ENCODE assay signal across 21 mouse cellular contexts in genomic region chr4:132774905-132775304, GRCm38 (mm10). TPM values are rescaled to one million over a fixed set of nuclear protein-coding genes. Genes with fewer than 3 reads are reported as not detected.
DNase-seq lines count a peak whose midpoint lies in the region; ATAC-seq lines count a peak whose summit lies in the region.
"Had no signal": no experiment of that assay in that cellular context is flagged by ENCODE, and none has a peak within 500 bp of the region (broad histone marks: within the 10 kb centered on the region; RNA-seq: fewer than 3 reads in every experiment).

No protein-coding gene starts in this region.

- peak; percentile 32 for ATAC-seq in CD4-positive, CD25-positive, alpha-beta regulatory T cell, adult 4 months
- ATAC-seq: forebrain, embryonic 14.5 days; forebrain, embryonic 16.5 days; Patski had no signal

- peak; percentile 52 for DNase-seq in CD4-positive helper T cell, adult 2 months (ENCODE audit: low read depth, low spot score)
- peak; percentile 10 for DNase-seq in T-cell, adult 2 months (ENCODE audit: low spot score)
- peak; percentile 60 for DNase-seq in induced T-regulatory cell, adult 2 months (ENCODE audit: low read depth)
- no peak for DNase-seq in urinary bladder, postnatal 36 days (ENCODE audit: low spot score in 2 of 2)
- DNase-seq in thymus, postnatal 36 days: no peak
- DNase-seq in lung, adult 18-20 months: no peak
- no peak for DNase-seq in embryo, embryonic 10.5 days (ENCODE audit: low spot score)
- DNase-seq: adrenal gland, adult 8-10 months; adrenal gland, postnatal 14 days; adrenal gland, postnatal 36 days; cerebellum, adult 11-12 months; cerebellum, adult 2 months; cerebellum, adult 9-10 months; cerebellum, postnatal 10 days; cerebellum, postnatal 25 days; embryo, embryonic 11 days had no signal

RNA-seq across cellular contexts. Expression of gene Rpa2, which starts 6.8 kb away (rescaled TPM):
- polyA plus RNA-seq in CD4-positive, CD25-positive, alpha-beta regulatory T cell, adult 4 months (2017; shearing (Covaris generic)): 10 to 100 TPM; 64.3 to 66.9 TPM

RNA-seq across cellular contexts. Expression of gene Smpdl3b, which starts 17.9 kb away (rescaled TPM):
- 1 to 10 TPM in 1 of 2 experiments, under 1 TPM in 1; 0.96 to 1.8 TPM for polyA plus RNA-seq in CD4-positive, CD25-positive, alpha-beta regulatory T cell, adult 4 months (2017; shearing (Covaris generic))

RNA-seq across cellular contexts. Expression of gene Themis2, which starts 21.3 kb away (rescaled TPM):
- 1 to 10 TPM in 1 of 2 experiments, under 1 TPM in 1; 0.24 to 1.1 TPM for polyA plus RNA-seq in CD4-positive, CD25-positive, alpha-beta regulatory T cell, adult 4 months (2017; shearing (Covaris generic))
- polyA plus RNA-seq: C2C12, Patski had no signal

RNA-seq across cellular contexts. Expression of gene Xkr8, which starts 42.6 kb away (rescaled TPM):
- polyA plus RNA-seq in CD4-positive, CD25-positive, alpha-beta regulatory T cell, adult 4 months (2017; shearing (Covaris generic)): 10 to 100 TPM in 1 of 2 experiments, 1 to 10 TPM in 1; 5.4 to 14.9 TPM

Comparison
In these comparisons a context has a peak if more than half of its experiments do, and no peak if none do; other contexts are left out.
1. DNase-seq: peak in CD4-positive helper T cell, adult 2 months (single experiment), T-cell, adult 2 months (single experiment) and induced T-regulatory cell, adult 2 months (single experiment); none in urinary bladder, postnatal 36 days (0 of 2), thymus, postnatal 36 days (0 of 2), lung, adult 18-20 months (0 of 2) and embryo, embryonic 10.5 days (single experiment).